Mouse (Mus musculus) urinary bladder, postnatal 10 days (tissue): ENCODE results near the gene 4930402H24Rik.

Source experiments
- DNase-seq: peaks from one replicate; pipeline ENCODE4 v3.0.0; 2022; ENCODE audit warnings: low spot score

4930402H24Rik gene

DNA sequence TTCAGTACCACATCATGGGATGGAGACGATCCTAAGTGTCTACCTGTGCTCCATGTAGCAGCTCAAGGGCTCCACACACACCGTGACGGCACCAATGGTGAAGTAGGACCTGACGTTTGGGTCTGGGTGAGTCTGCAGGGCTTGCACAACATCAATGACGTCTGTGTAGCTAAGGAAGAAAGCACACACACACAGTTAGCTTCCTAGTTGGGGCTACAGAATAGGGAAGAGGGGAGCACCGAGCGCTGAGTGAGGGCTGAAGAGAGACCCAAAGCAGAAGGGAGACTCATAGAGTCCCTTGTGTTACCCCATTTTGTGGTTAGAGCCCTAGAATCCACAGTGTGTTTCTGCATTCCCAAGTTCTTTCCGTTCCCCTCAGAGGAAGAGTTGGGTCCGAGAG lies 175.5 kb downstream of the 4930402H24Rik start:
- no peak for DNase-seq

DNA sequence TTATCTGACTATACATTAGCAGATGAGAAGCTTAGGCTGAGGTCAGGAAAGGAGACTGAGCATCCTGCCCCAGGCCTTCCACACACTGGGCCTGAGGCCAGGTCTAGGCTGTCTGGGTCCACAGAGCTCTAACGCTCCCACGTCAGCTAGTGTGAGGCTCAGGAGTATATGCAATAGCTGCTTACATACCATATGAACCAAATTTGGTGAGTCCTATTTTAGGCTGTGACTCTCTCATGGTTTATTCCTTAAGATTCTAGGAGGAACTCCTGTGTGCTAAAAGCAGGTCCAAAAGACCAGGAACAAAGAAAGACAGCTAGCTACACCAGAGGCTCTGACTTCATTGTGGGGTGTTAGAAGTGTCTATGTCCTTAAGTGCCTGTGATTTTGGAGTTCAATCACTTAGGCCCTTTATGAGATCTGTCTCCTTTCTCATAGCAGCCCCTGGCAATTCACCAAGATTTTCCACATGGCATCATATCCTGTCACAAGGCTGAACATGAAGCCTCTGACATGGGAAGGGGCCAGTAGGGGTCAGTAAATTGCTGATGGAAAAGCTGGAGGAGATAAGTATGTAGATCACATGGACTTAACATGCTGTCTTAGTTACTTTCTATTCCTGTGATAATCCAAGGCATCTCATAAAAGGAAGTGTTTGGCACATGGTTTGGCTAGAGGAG lies 177.2 kb downstream of the 4930402H24Rik start:
- no peak for DNase-seq

DNA sequence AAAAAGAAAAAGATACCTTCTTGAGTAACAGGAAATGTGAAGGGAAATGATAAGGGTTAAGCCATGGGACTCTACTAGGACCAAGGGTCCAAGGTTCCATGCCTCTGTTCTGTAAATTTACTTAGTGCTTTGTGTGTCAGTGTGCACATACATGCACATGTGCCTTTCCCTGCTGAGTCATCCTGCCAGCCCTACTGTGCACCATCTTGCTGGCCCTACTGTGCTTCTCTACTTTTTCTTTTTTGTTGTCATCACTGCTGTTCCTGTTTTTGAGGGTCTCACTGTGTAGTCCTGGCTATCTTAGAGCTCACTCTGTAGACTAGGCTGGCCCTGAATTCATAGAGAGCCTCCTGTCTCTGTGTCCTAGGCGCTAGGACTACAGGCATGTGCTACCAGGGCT lies 178.5 kb downstream of the 4930402H24Rik start:
- no peak for DNase-seq

DNA sequence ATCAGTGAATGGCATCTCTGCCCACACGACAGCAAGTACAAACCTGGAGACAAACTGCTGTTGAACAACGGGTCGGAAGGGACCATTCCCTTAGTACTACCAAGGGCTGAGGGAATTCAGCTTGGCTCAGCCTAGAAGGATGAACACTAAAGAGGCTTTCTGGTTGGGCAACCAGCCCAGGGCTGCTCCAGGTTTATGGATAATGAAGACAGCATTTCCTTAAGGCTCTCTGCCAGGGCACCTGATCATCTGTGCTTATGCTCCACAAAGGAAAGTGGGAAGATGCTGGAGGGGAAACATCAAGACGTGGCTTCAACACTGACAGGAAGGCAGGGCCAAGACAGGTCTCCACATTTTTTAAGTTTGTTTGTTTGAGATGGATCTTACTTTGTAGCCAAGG lies 181.8 kb downstream of the 4930402H24Rik start:
- no peak for DNase-seq

DNA sequence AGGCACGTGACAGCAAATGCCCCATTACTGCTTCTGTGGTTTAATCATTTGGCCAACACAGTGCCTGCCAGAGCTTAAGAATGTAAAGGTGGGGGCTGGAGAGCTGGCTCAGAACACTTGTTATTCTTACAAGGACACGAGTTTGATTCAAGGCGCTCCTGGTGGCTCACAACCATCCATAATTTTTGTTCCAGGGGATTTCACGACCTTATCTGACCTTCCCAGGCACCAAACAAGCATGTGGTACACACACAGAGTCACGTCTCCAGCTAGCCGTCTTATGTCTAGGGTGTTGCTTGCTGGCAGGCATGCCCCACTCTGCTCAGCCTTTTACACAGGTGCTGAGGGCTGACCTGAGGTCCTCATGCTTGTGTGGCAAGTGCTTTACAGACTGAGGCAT lies 188.3 kb downstream of the 4930402H24Rik start:
- DNase-seq, result no peak

DNA sequence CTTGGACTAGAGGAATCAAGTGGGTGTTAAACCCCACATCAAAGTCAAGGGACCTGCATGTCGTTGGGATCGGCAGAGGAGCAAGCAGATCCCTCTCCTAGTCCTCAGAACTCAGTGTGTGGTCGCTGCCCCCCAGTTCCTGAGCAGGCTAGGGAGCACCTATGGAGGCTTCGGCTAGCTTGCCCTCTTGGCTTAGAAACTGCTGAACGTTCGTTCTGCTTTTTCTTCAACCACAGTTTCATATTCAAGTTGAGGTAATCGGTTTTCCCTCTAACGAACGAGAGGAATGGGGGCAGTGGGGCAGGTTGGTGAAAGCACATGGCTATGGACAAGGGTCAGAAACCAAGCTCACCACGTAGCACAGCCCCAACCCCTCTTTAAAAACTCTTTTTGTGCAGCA lies 199.1 kb downstream of the 4930402H24Rik start:
- no peak for DNase-seq

DNA sequence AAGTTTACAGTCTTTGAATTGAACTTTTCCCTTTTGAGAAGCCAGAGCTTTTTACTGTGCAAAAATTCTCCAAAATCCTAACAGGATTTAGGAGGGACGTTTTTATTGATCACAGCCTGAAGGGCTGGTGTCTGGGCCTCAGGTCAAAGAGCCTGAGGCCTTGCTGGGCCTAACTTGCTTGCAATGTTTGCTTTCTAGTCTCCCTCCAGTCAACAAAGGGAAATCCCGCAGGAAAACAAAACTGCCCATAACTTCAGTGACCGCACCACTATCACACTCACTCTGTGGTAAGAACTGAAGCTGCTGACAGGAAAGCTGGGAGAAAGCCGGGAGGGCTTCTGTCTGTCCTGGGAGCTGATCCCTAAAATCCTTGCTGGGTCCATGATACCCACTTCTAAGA lies 199.6 kb downstream of the 4930402H24Rik start:
- DNase-seq, result no peak

DNA sequence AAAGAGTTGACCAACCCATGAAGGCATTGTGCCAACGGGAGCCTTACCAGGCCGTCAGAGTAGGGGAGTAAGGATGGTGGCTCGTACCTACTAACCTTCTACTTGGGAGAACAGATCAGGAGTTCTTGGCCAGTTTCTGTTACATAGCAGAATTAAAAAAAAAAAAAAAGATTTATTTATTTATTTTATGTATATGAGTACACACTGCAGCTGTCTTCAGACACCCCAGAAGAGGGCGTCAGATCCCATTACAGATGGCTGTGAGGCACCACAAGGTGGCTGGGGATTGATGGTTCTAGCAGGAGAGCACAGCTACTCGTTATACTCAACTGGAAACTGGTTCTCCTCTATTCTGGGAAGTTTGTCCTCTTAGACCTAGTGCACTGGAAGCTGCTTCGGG lies 201.0 kb downstream of the 4930402H24Rik start:
- no peak for DNase-seq

DNA sequence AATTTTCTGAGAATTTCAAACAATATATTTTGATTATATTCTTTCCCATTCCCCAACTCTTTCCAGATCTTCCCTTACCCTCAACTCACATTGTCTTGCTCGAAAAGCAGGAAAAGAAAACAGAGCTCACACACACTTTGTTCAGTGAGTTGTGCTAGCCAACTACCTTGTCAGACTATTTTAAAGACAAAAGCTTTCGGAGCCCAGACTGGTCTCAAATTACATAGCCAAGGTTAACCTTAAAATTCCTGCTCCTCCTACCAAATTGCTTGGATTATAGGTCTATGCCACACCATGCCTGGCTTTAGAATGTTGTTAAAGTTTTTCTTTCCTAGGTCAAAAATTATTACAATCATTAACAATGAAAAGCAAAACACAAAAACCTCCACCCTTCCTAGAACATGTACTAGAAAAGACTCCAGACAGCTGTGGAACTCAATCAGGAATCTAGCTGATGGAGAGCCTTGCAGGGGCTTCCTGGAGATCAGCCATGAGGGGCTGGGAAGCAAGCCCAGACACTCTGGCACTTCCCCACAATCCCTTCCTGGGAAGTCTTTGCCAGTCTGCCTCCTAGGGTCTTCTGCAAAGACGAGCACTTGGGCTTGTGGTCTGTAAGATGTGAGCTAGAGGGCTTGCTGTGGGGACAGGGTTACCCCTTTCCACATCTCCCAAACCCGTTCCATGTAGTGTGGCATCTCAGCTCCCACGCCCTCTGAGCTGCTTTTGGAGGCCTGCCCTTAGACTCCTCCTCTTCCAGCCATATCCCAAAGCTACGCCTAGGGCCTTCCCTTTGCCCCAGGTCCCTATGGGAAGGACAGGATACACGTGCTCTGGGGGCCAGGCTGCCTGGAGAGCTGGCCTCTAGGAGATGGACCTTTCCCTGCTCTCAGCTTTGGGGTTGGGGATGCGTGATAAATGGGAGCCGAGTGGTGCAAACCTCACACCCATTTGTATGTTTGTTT lies 201.9 kb downstream of the 4930402H24Rik start:
- no peak for DNase-seq

DNA sequence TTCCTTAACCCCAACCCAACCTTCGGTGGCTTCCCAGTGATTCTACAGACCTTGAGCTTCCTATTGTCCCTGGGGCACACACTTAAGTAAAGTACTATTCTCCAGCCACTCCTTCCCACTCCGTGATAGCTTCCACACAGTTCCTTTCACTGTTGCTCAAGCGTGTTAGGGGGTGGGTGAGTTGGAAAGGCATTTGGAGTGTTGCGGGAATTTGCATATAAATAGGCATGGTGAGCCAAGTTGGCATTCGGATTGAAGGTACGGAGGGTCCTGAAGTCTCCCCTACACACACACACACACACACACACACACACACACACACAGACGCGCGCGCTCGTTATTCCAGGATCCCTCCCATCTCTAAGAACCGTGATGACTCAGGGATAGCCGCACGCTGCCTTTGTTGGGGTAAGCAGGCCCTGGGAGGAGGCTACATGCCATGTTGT lies 208.4 kb downstream of the 4930402H24Rik start:
- no peak for DNase-seq

DNA sequence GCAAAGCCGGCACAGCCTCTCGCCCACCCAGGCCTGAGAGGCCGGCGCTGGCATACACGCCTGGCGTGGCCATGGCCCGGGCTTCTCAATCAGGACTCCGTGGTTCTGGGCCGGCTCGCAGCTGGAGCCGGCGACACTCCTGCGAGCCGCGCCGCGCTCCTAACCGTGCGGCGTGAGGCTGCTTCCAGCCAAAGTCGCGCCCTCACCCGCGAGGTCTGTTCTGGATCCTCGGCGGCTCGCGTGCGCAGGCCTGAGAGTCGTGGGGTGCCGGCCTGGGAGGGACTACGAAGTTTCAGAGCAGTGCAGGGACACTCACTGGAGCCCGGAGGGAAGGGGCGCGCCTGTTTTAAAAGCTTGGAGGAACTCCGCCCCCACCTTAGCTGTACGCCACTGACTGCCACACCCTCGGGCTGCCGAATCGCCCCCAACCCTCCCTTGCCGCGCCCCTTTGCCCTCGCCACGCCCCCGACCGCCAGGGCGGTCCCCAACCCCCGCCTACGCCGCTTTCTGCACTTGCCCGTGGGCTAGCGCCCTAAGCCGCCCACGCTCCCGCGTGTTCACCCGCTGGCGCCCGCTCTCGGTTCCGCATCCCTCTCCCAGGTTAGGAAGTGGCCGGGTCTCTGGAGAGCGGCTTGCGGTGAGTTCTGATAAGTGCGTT lies 208.9 kb downstream of the 4930402H24Rik start, which contains the start of gene Slc4a11:
Gene Slc4a11, minus strand, starts transcription at position 367 of the 658 bp plus-strand sequence.
- no peak for DNase-seq

DNA sequence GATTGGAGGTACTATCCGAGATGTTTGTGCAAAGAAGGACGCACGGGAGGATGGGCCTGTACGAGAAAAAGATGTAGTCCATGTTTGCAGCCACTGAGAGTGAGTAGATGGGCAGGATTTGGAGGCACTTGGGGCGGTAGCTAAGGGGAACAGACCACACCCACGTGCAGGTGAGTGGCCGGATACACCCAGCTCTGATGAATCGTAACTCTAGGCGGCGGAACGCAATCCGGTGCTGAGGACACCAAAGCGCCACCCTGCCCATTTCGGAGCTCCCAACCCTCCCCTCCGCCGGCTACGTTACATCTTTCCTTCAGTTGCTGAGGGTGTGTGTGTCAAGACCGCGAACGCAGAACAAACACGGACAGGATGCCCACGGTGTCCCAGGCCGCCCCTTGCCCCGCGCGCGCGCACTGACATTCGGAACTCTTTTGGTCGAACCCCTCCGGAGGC lies 209.5 kb downstream of the 4930402H24Rik start:
- no peak for DNase-seq

DNA sequence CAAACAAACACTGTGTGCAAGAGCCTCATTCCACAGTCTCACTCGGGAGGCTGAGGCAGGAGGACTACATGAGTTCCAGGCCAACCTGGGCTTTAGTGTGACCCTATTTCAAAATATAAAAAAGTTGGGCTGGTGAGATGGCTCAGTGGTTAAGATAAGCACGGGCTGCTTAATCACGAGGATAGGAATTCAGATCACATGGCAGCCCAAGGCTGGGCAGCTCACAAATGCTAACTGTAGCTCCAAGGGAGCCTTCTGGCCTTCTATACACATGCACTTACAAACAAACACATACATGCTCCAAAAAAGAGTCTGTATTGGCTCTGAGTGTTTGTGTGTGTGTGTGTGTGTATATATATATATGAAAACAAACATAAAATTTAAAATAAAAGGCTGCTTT lies 212.6 kb downstream of the 4930402H24Rik start:
- DNase-seq, result no peak

DNA sequence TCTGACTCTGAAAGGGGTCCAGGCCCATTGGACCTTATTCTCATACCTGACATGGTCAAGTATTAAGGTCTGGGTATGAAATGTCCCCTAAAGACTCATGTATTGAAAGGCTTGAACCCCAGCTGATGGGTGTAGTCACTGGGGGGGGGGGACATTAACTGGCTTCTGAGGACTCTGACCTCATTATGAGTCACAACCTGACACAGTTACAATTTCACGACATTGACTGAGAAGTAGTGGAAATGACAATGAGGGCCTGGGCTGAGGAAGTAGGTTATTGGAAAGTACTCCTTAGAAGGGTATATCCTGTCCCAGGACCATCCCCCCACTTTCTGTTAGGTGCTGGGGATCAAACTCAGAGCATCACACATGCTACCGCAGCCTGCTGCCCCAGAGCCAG lies 217.2 kb downstream of the 4930402H24Rik start:
- DNase-seq, result no peak

DNA sequence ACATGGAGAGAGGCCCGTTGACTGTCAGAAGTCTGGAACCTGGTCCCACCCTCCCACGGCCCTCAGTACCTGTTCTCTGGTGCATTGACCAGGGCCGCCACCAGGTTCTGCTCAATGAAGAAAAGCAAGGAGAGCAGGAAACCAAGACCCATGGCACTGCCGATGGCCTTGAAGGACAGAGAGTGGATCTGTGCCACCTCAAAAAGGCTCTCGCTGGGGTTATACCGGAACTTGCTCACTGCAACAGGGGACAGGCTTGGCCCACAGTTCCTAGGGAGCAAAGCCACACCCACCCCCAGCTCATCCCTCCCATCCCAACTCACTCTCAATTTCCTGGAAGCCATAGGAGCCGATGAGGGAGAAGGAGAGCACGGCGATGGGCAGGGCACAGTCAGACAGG lies 220.8 kb downstream of the 4930402H24Rik start:
- no peak for DNase-seq

DNA sequence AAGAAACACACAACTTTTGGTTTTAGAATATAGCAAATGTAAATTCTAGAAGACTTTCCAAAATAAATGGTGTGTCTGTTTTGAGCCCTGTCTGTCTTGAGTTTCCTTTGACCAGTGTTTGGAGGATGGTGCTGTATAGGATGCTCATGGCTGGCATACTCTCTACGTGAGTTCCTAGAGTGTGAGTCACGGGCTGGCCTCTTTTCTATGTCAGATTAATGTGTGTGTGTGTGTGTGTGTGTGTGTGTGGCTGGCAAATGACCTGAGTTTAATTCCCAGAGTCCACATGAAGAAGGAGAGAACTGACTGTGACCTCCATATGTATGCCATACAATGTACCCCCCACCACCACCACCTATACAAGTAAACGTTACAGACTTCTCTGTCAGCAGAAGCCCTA lies 224.7 kb downstream of the 4930402H24Rik start:
- no peak for DNase-seq

DNA sequence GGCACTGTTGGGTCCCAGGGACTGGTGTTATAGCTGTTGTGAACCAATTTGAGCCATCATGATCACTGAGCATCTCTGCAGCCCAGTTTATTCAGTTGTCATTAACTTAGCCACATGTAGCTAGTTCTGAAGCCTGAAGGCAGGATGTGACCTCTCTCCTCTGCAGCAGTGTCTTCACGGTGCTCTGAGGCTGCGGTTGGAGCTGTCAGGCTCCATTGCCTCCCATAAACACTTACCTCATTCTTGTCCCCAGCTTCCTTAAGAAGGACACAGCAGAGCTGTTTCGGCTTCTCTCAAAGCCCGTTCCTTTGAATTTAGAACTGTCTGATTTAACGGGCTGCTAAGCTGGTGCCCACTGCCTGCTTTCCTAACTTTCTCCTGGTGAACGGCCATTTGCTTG lies 226.3 kb downstream of the 4930402H24Rik start:
- no peak for DNase-seq

DNA sequence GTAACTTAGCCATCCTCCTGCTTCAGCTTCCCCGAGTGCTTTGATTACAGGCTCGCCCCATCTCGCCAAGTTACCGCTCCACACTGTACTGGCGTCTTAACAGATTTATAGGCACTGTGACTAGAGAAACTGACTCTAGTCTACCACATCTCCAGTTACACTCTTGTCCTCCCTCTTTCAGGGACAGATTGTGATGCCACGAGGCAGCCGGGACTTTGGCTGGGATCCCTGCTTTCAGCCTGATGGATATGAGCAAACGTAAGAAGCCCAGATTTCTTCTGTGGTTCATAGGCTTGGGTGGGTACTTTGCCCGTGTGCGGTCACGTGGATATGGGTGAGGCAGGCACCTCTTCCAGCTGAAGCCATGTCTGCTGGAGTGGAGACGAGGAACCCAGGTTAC lies 227.1 kb downstream of the 4930402H24Rik start:
- DNase-seq, result no peak

DNA sequence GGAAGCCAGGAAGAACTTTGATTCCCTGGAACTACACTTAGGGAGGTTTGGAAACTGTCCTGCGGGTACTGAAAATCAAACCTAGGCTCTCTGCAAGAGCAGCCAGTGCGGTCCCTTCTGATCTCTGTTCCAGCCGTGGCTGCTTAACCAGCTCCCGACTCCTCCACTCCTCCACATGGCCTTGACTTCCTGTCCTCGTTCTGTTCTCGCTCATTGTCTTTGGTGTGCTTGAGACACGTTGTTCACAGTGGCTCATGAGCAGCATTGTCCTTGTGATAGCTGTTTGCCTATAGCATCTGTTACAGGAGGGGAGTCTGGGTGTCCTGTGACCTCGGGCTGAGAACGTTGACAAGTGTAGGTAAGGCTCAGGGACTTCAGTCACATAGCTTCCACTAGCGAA lies 229.0 kb downstream of the 4930402H24Rik start:
- DNase-seq, result no peak

DNA sequence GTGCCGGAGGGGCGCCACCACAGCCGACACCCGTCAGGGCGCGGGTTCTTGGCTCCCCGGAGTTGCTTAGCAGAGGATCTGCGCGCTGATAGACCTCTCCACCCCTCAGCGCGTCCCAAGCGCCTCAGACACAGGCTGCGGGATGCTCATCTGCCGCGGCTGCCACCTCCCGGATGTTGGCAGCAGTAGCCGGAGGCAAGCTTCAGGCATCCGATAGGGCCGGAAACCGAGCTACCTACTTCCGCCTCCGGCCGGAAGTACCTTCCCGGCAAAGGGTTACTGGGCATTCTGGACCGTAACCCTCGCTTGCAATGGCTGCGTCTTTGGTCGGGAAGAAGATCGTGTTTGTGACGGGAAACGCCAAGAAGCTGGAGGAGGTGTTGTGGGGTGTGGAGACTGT lies 238.6 kb downstream of the 4930402H24Rik start, which contains the start of gene Itpa:
Gene Itpa, plus strand, starts transcription at position 52 of the 400 bp plus-strand sequence.
- no peak for DNase-seq

DNA sequence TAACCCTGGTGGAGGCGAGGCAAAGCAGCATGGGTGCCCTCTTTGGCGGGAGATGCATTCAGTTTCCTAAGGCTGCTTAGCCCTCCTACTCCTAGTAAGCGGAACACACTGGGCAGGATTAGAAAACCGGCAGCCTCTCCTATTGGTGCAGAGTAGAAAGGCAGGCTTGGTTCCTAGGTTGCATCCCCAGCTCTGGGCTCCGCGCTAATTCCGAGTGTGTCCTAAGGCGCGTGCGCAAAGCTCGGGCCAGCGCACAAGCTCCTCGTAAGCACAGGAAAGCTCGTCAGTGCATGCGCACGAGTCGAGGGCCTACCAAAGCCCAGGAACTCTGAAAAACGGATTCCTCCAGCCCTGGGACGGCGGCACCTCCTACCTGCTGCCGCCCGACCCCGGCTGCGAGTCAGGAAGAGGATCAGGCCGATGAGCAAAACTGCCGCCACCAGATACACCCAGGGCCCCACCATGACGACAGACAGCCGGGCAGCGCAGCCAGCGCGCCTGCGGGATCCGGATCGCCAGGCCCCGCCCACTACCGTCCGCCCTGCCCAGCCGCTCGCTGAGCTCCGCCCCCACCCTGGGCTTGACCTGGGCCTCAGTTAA lies 242.0 kb downstream of the 4930402H24Rik start, which contains the start of gene Ddrgk1:
Gene Ddrgk1, minus strand, starts transcription at position 558 of the 600 bp plus-strand sequence.
- peak; percentile 64 for DNase-seq

DNA sequence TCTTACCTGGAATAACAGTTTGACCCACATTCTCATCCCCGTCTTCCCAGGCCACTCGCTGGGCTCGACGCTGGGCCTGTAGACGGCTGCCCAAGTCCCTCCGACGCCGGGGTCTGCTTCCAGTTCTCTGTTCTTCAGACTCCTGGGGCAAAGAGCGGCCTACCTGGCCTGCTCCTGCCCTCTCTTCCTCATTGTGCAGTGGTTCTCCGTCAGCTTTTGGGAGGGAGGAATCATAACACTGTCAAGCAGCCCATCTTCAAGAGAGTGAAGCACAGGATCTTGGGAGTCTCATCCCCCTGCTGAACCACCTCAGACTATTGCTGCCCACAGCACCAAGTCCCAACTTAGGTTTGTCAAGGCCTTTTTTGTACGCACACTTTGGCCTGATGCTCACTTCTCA lies 242.9 kb downstream of the 4930402H24Rik start:
- DNase-seq, result no peak
